Mouse (Mus musculus) MEL (cell line): ENCODE measurements around the gene Cyp4f40. TPM values are rescaled to one million over a fixed set of nuclear protein-coding genes. Genes with fewer than 3 reads are reported as not detected.

Source experiments
- DNase-seq: peaks from one replicate; pipeline ENCODE4 v3.0.0; 2011; ENCODE audit warnings: low read depth, low spot score
- H3K27ac ChIP-seq: 2 replicates; pipeline ENCODE4 v1.5.1; 2012; ENCODE audit warnings: low read depth, mild to moderate bottlenecking, control low read depth, low read length, moderate library complexity; ENCODE audit not compliant: control insufficient read depth
- H3K27me3 ChIP-seq, 2 experiments: fragments of 150-350 bp in 1 of 2; sonication (generic) in 1 of 2; 2 replicates each; pipeline ENCODE4 v1.6.1; 2012; ENCODE audit warnings: low read length in 2 of 2, mild to moderate bottlenecking in 2 of 2, improper control_type of control experiment in 1 of 2, moderate library complexity in 1 of 2; ENCODE audit not compliant: insufficient read depth in 2 of 2, control insufficient read depth in 1 of 2
- H3K36me3 ChIP-seq, 2 experiments: 2 replicates each; pipeline ENCODE4 v1.6.1; 2012 to 2014; ENCODE audit warnings: low read length in 2 of 2, improper control_type of control experiment in 1 of 2, inconsistent platforms in 1 of 2, mild to moderate bottlenecking in 1 of 2; ENCODE audit not compliant: insufficient read depth in 2 of 2, control insufficient read depth in 1 of 2
- H3K4me1 ChIP-seq, 2 experiments: fragments of 150-350 bp in 1 of 2; sonication (generic) in 1 of 2; 2 replicates each; pipeline ENCODE4 v1.6.1; 2012; ENCODE audit warnings: low read length in 2 of 2, improper control_type of control experiment in 1 of 2, mild to moderate bottlenecking in 1 of 2; ENCODE audit not compliant: insufficient read depth in 2 of 2, control insufficient read depth in 1 of 2
- H3K4me3 ChIP-seq, 2 experiments: fragments of 150-350 bp in 1 of 2; sonication (generic) in 1 of 2; 2 replicates each; pipeline ENCODE4 v1.5.1; 2012; ENCODE audit warnings: low read depth in 2 of 2, low read length in 2 of 2, mild to moderate bottlenecking in 2 of 2, moderate library complexity in 2 of 2, control low read depth in 1 of 2, improper control_type of control experiment in 1 of 2; ENCODE audit not compliant: control insufficient read depth in 1 of 2, insufficient read depth in 1 of 2
- H3K79me2 ChIP-seq: 2 replicates; pipeline ENCODE4 v1.6.1; 2012; ENCODE audit warnings: mild to moderate bottlenecking, low read length, moderate library complexity; ENCODE audit not compliant: control insufficient read depth, poor library complexity, insufficient read depth
- H3K9ac ChIP-seq: 2 replicates; pipeline ENCODE4 v1.6.1; 2012; ENCODE audit warnings: low read depth, mild to moderate bottlenecking, control low read depth, low read length, moderate library complexity; ENCODE audit not compliant: control insufficient read depth, poor library complexity, severe bottlenecking
- H3K9me3 ChIP-seq: fragments of 150-350 bp; sonication (generic); replicated peaks from 2 replicates; pipeline ENCODE4 v1.6.1; 2012; ENCODE audit warnings: mild to moderate bottlenecking, low read length, improper control_type of control experiment, moderate library complexity; ENCODE audit not compliant: insufficient read depth
- CHD2 ChIP-seq: IDR thresholded peaks from 2 replicates; pipeline ENCODE4 v1.6.1; 2011; ENCODE audit warnings: low read length, improper control_type of control experiment
- CTCF ChIP-seq, 3 experiments: IDR thresholded peaks in 2 of 3; conservative IDR thresholded peaks in 1 of 3; 2 replicates each; pipeline ENCODE4 v1.5.1; 2011 to 2012; ENCODE audit warnings: low read length in 3 of 3, low read depth in 2 of 3, mild to moderate bottlenecking in 2 of 3, improper control_type of control experiment in 1 of 3, inconsistent platforms in 1 of 3, mixed read lengths in 1 of 3, moderate library complexity in 1 of 3; ENCODE audit not compliant: control insufficient read depth in 1 of 3, insufficient read depth in 1 of 3, poor library complexity in 1 of 3, severe bottlenecking in 1 of 3
- GABPA ChIP-seq: IDR thresholded peaks from 2 replicates; pipeline ENCODE4 v1.6.1; 2012; ENCODE audit warnings: low read depth, mild to moderate bottlenecking, inconsistent platforms, low read length, improper control_type of control experiment, moderate library complexity
- MAZ ChIP-seq: IDR thresholded peaks from 2 replicates; pipeline ENCODE4 v1.6.1; 2012; ENCODE audit warnings: low read depth, mild to moderate bottlenecking, inconsistent platforms, low read length, improper control_type of control experiment
- POLR2AphosphoS2 ChIP-seq: IDR thresholded peaks from 2 replicates; pipeline ENCODE4 v1.6.1; 2011; ENCODE audit warnings: low read length, improper control_type of control experiment
- TBP ChIP-seq: IDR thresholded peaks from 2 replicates; pipeline ENCODE4 v1.8.0; 2011; ENCODE audit warnings: low read depth, low read length, improper control_type of control experiment
- TCF12 ChIP-seq: IDR thresholded peaks from 2 replicates; pipeline ENCODE4 v1.6.1; 2014; ENCODE audit warnings: low read depth, mild to moderate bottlenecking, inconsistent platforms, low read length, improper control_type of control experiment, moderate library complexity
- USF1 ChIP-seq: IDR thresholded peaks from 2 replicates; pipeline ENCODE4 v1.6.1; 2014; ENCODE audit warnings: low read depth, mild to moderate bottlenecking, inconsistent platforms, low read length, improper control_type of control experiment, moderate library complexity
- ZMIZ1 ChIP-seq: IDR thresholded peaks from 2 replicates; pipeline ENCODE4 v1.6.1; 2012; ENCODE audit warnings: low read depth, mild to moderate bottlenecking, inconsistent platforms, low read length, improper control_type of control experiment, moderate library complexity
- ZNF384 ChIP-seq: IDR thresholded peaks from 2 replicates; pipeline ENCODE4 v1.6.1; 2012; ENCODE audit warnings: low read depth, mild to moderate bottlenecking, inconsistent platforms, low read length, improper control_type of control experiment
- polyA plus RNA-seq, 2 experiments: library from polyadenylated mRNA; stranded (reverse) in 1 of 2; unstranded in 1 of 2; fragments of >175 nt in 1 of 2; fragments of >200 nt in 1 of 2; gene quantifications; 2 replicates each; pipeline versions ENCODE4 v1.2.1 to v1.2.4; 2012; ENCODE audit warnings: low replicate concordance in 2 of 2, low read depth in 1 of 2; ENCODE audit not compliant: insufficient read length in 2 of 2, insufficient read depth in 1 of 2, missing spikeins in 1 of 2
- total RNA-seq: library from RNA; depleted of rRNA; stranded (reverse); fragments of 300-350 nt; gene quantifications from 2 replicates; pipeline ENCODE4 v1.2.3, GENCODE M21; 2012

Gene Cyp4f40
- total and polyA plus RNA-seq, 3 experiments: not detected

GRCm38 (mm10) chr17:32658246-32658645 lies 454 bp upstream of the Cyp4f40 start:
- Histone ChIP-seq H3K9me3 (no peaks in the 10 kb centered on the region), H3K79me2 (no peaks in the 10 kb centered on the region), H3K27ac (no peak overlapping the region), H3K4me1 (no peaks in the 10 kb centered on the region), H3K9ac (no peak overlapping the region), H3K36me3 (no peaks in the 10 kb centered on the region), H3K27me3 (no peaks in the 10 kb centered on the region; a peak in 1 of 4 replicates)
- TF ChIP-seq ZMIZ1: no peak
- no peak for TF ChIP-seq POLR2AphosphoS2
- TF ChIP-seq GABPA: no peak
- no peak for TF ChIP-seq TCF12
- TF ChIP-seq, all 39 proteins: peak for 0
- H3K4me3 ChIP-seq: no peak overlapping the region
- no peak for DNase-seq

DNA sequence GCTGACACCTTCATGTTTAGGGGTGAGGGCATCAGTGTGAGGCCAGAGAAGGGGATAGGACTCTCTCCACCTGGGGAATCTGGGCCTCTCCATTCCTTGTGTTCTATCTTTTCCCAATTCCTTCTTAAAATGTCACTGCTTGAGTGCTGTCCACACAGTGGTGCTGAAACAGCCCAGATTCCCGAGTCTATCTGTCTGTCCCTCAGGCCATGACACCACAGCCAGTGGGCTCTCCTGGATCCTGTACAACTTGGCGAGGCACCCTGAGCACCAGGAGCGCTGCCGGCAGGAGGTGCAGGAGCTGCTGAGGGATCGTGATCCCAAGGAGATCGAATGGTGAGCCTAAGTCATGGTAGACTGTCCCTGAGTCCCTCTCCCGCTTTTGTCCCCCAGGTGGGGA lies 15.3 kb downstream of the Cyp4f40 start:
- TF ChIP-seq ZMIZ1 (no peak), CTCF (IDR thresholded peaks at IDR 0.05 in 2 of 3, conservative IDR thresholded peaks at IDR 0.05 in 1 of 3; ENCODE audit: control insufficient read depth in 1 of 3, insufficient read depth in 1 of 3, low read depth in 2 of 3, low read length in 3 of 3, poor library complexity in 1 of 3, severe bottlenecking in 1 of 3) (no peak)

GRCm38 (mm10) chr17:32676040-32676635 lies 17.4 kb downstream of the Cyp4f40 start:
- Histone ChIP-seq H3K36me3 (no peaks in the 10 kb centered on the region), H3K27me3 (peaks cover 0 to 3% of the 10 kb centered on the region in 2 experiments; a peak in 1 of 4 replicates), H3K9me3 (no peaks in the 10 kb centered on the region), H3K4me1 (no peaks in the 10 kb centered on the region), H3K9ac (no peak overlapping the region), H3K79me2 (no peaks in the 10 kb centered on the region), H3K27ac (no peak overlapping the region), H3K4me3 (no peak overlapping the region)
- no peak for DNase-seq
- no peak for TF ChIP-seq CHD2
- TF ChIP-seq USF1: no peak
- TF ChIP-seq TBP: no peak
- no peak for TF ChIP-seq ZNF384
- no peak for TF ChIP-seq MAZ

More for the DNA sequence above, 15.3 kb downstream of the Cyp4f40 start:
- no peak overlapping the region for H3K9ac ChIP-seq
- H3K79me2 ChIP-seq: no peaks in the 10 kb centered on the region
- no peaks in the 10 kb centered on the region for H3K9me3 ChIP-seq
- H3K4me1 ChIP-seq: no peaks in the 10 kb centered on the region
- peaks cover 0 to 3% of the 10 kb centered on the region in 2 experiments; a peak in 1 of 4 replicates for H3K27me3 ChIP-seq
- H3K27ac ChIP-seq: no peak overlapping the region
- DNase-seq: peak; percentile 7
- no peak overlapping the region for H3K4me3 ChIP-seq
- H3K36me3 ChIP-seq: no peaks in the 10 kb centered on the region
